Mouse (Mus musculus) spleen, postnatal 36 days (tissue): ENCODE data around the gene Naaladl2.
"Not testable (repeated sequence)": the region's sequence is repeated elsewhere in the genome, so short reads cannot be mapped to it uniquely, and the experiment has no call there.

Experiments used
- DNase-seq, 2 experiments: peaks; one replicate each; pipeline ENCODE4 v3.0.0; 2022; ENCODE audit warnings: low spot score in 2 of 2, mixed read lengths in 1 of 2

The Naaladl2 gene

GRCm38 (mm10) chr3:25143555-25144311 is at the start of gene Naaladl2:
Gene Naaladl2 (minus strand): TSS chr3:25144261.
- DNase-seq = no peak

GRCm38 (mm10) chr3:25151721-25152120 is 7.7 kb upstream of the Naaladl2 start:
- no peak for DNase-seq

- no peak for DNase-seq
These were observed 3.2 kb upstream of the Naaladl2 start for GRCm38 (mm10) chr3:25147271-25147670.

GRCm38 (mm10) chr3:25144961-25145697 is 1.1 kb upstream of the Naaladl2 start:
- DNase-seq = no peak

- no peak for DNase-seq
These were observed 950 bp downstream of the Naaladl2 start for GRCm38 (mm10) chr3:25143111-25143510.

- no peak for DNase-seq
These were observed 12.2 kb downstream of the Naaladl2 start for GRCm38 (mm10) chr3:25131848-25132247.

- no peak for DNase-seq
These were observed 16.2 kb downstream of the Naaladl2 start for GRCm38 (mm10) chr3:25127864-25128263.

- no peak for DNase-seq
These were observed 18.9 kb downstream of the Naaladl2 start for GRCm38 (mm10) chr3:25124919-25125846.

GRCm38 (mm10) chr3:25113107-25113506 is 31.0 kb downstream of the Naaladl2 start:
- DNase-seq = no peak

GRCm38 (mm10) chr3:25108997-25109396 is 35.1 kb downstream of the Naaladl2 start:
- no peak for DNase-seq

- no peak for DNase-seq
These were observed 51.1 kb downstream of the Naaladl2 start for GRCm38 (mm10) chr3:25092986-25093385.

GRCm38 (mm10) chr3:25075785-25076184 is 68.3 kb downstream of the Naaladl2 start:
- no peak for DNase-seq

GRCm38 (mm10) chr3:25074266-25074665 is 69.8 kb downstream of the Naaladl2 start:
- no peak for DNase-seq

- DNase-seq = no peak
These were observed 70.2 kb downstream of the Naaladl2 start for GRCm38 (mm10) chr3:25073821-25074220.

GRCm38 (mm10) chr3:25063217-25063616 is 80.8 kb downstream of the Naaladl2 start:
- no peak for DNase-seq

- no peak for DNase-seq
These were observed 91.1 kb downstream of the Naaladl2 start for GRCm38 (mm10) chr3:25052975-25053374.

GRCm38 (mm10) chr3:25019972-25020371 is 124.1 kb downstream of the Naaladl2 start:
- no peak for DNase-seq

GRCm38 (mm10) chr3:25010751-25011150 is 133.3 kb downstream of the Naaladl2 start:
- DNase-seq = no peak

GRCm38 (mm10) chr3:25006802-25007201 is 137.3 kb downstream of the Naaladl2 start:
- not testable (repeated sequence) for DNase-seq

- no peak for DNase-seq
These were observed 151.5 kb downstream of the Naaladl2 start for GRCm38 (mm10) chr3:24992577-24992976.

- DNase-seq = no peak
These were observed 152.0 kb downstream of the Naaladl2 start for GRCm38 (mm10) chr3:24992078-24992477.

- DNase-seq = no peak
These were observed 161.9 kb downstream of the Naaladl2 start for GRCm38 (mm10) chr3:24982111-24982510.
